Mouse (Mus musculus) monocyte, adult 2 months (primary cell): ENCODE measurements around the gene Wwox.

Experiments used
- DNase-seq, 2 experiments: peaks; one replicate each; pipeline ENCODE4 v3.0.0; 2022; ENCODE audit warnings: low spot score in 2 of 2, low read depth in 1 of 2

Wwox gene

GRCm38 (mm10) chr8:114956377-114957168, 517.1 kb downstream of the Wwox start:
- DNase-seq: no peak

- no peak for DNase-seq
Measured at GRCm38 (mm10) chr8:114958437-114959107, 519.1 kb downstream of the Wwox start.

GRCm38 (mm10) chr8:114959406-114959805, 520.0 kb downstream of the Wwox start:
- no peak for DNase-seq

GRCm38 (mm10) chr8:114962494-114962893, 523.0 kb downstream of the Wwox start:
- no peak for DNase-seq

- DNase-seq: no peak
Measured at GRCm38 (mm10) chr8:114963282-114963681, 523.8 kb downstream of the Wwox start.

GRCm38 (mm10) chr8:114964206-114964605, 524.8 kb downstream of the Wwox start:
- no peak for DNase-seq

GRCm38 (mm10) chr8:114968842-114969241, 529.4 kb downstream of the Wwox start:
- no peak for DNase-seq

DNA sequence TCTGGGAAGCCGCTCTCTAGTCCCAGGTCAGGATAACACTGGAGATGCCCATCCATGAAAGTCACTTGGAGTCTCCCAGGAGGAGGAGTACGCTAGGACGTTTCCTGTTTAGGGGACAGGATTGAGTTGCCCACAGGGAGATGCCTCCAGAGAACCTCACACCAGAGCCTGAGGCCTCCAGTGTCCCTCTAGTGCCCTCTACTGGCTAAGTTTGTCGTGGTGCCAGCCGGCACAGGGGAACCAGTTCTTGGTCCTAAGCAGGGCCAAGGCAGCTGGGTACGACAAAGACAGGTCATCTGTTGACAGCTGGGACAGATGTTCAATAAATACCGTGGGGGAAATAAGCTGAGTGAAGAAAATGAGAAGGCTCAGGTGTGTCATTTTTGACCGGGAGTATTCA, 531.9 kb downstream of the Wwox start:
- DNase-seq: peak in 1 of 2 experiments; percentile 11

DNA sequence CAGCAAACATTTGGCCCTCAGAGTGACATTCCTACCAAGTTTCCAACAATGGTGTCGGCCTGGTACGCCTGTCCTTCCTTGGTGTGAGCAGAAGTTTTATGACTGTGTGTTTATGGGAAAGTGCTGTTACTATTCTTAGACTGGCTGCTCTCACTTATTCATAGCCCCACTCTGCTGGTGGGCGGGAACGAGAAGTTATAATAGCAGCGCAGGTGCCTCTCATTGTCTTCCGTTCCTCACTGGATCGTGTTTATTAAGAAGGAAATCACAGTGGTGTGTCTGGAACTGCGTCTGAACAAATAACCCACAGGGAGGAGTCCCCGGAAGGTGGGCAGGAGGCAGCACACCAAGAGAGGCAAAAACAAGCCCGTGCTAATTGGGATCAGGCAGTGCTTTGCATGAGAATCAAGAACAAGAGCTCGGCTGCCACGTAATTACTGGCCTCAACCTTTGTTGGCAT, 533.6 kb downstream of the Wwox start:
- DNase-seq: no peak

DNA sequence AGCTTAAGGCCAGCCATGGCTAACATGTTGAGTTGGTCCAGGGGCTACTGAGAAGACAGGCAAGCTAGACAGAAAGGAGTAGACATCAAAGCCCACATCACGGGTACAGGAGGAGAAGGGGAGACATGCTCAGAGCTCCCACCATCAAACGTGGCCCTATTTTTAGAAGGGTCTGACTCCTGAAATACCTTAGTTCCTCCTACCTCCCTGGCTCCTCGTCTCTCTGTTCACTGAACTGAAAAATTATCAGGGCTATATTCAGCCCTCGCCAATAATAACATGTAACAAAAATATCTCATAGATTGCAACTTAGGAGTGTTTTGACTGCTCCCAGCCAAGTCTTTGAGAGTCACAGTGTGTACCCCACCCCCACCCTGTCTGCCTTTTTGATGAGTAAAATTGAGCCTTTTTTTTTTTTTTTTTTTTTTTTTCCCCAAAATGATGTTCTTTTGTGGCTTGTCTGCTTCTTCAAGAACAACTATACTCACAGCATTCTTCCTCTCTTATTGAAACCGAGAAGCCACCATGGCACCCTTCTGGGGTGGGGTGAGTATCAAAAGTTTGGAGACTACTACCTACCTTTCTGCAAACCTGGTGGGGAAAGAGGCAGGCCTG, 535.0 kb downstream of the Wwox start:
- no peak for DNase-seq

DNA sequence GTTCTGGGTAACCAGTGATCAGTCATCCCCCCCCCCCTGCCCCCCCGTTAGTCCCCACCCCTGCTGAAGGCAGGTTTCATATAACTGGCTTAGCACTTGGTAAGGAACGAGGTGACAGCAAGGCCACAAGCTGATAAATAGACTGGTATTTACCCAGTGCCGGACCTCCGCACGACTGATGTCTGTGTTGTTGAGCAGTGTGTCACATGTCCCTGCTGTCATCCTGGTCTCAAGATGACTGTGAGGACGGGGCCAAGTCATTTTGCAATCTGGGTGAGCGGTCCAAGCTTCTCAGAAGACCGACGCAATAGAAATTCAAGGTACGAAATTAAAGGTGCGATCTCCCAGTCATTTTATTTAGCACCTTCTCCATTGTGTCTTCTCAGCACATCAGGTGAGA, 538.3 kb downstream of the Wwox start:
- no peak for DNase-seq

DNA sequence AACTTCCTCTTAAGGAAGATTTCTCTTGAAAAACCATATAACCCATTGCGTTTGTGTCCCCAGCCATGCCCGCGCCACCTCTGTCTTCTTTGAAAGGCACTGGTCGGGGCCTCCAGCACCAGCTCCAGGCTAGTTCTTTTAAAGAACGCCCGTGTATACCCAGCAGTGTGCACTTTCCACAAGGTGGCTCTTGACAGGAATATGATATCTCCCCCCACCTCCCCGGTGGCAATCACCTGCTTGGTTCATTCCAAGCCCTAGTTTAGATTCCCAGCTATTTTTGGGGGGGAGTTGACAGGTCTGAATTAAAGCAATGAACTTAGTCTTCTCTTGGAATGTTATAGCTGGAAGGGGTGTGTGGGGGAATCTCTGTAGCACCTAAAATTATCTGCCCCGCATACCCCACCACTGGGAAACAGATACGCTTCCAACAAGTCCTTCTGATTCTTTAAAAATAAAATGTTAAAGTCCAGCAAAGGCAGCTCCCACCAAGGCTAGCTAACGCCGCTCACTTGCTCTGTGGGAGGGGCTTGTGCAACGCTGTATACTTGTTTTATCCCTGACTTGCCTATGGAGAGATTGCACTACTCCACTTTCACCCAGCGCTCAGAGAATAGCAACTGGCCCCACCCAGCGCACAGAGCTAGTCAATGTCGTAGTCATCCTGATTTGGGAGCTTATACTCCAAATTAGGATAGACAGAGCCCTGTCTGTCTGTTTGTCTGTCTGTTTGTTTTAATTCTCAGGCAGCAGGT, 538.9 kb downstream of the Wwox start:
- DNase-seq: no peak

GRCm38 (mm10) chr8:114979671-114980070, 540.2 kb downstream of the Wwox start:
- DNase-seq: no peak

DNA sequence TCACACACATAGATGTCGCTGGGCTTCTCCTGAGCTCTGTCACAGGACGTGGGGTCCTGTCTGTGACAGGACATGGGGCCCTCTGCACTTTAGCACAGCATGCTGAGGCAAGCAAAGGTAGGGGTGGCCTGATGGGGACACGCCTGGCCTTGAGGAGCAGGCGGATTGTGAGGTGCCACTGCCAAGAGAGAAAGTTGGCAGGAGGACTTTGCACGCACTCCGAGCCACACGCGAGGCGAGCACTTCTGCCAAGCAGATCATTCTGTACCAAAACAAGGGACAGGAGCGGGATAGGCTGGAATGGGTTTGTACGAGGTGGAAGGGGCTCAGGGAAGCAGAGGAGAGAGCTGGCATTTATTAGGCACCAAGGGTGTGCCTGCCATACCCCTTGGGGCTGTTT, 543.3 kb downstream of the Wwox start:
- no peak for DNase-seq

GRCm38 (mm10) chr8:114984500-114984899, 545.0 kb downstream of the Wwox start:
- no peak for DNase-seq

DNA sequence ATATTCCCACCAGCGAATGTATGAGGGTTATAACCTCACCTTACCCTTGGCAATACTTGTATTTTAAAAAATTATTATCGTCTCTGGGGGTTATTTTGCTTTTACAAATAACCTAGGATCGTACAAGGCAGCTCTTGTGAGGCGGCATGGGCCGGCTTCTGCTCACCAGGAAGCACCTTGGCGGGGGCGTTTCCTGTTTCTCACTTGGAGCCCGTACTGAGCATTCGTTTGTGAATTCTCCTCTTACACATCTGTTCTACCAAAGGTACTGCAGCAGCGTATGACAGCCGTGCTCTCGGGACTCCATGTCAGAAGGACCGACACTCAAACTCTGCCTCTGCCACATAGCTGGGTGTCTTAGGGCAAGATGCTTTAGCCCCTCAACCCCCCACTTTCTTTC, 546.5 kb downstream of the Wwox start:
- DNase-seq: no peak

- no peak for DNase-seq
Measured at GRCm38 (mm10) chr8:114986971-114987370, 547.5 kb downstream of the Wwox start.

- no peak for DNase-seq
Measured at GRCm38 (mm10) chr8:114990865-114991613, 551.6 kb downstream of the Wwox start.

DNA sequence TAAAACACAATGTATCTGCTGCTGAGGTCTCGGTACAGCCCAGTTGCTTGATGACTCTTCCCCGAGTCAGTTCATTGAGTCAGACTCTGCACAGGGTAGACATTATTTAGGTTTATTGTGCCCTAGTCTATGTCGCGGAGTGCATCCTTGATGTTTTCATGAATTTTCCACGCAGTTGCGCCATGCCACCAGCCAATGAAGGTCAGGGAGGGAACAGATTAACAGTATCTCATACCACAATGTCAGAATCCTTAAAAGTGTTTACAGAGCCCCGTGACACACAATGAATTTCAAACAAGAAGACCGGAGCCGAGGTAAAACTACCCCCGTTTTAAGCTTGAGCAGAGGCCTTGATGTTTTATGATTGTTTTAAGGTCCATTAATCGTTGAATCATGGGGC, 561.3 kb downstream of the Wwox start:
- no peak for DNase-seq

GRCm38 (mm10) chr8:115005021-115005420, 565.6 kb downstream of the Wwox start:
- DNase-seq: no peak

GRCm38 (mm10) chr8:115006561-115006960, 567.1 kb downstream of the Wwox start:
- no peak for DNase-seq
